Mouse (Mus musculus) frontal cortex, postnatal 36 days (tissue): ENCODE measurements around the gene Ttc7b.

Experiments
- DNase-seq, 2 experiments: peaks; one replicate each; pipeline ENCODE4 v3.0.0; 2022; ENCODE audit warnings: low spot score in 2 of 2

Ttc7b gene

DNA sequence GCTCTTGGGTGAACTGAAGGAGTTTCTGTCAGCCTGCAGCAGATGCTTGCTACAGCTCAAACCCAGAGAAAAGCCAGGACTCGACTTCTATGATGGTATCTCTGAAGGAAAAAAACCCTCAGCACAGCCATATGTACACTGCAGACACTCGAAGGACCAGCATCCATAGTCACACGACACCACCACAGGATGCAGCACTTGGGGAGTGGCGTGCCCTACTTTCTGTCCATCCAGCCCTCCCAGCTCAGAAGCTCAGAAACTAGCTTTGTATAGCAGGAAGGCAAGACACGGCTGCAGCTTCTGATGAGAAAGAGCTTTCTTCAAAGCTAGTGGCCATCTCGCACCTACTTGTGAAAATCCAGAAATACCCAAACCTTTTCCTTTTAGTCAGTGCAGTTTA, 104.8 kb downstream of the Ttc7b start:
- DNase-seq, result peak in 1 of 2 experiments; percentile 56

DNA sequence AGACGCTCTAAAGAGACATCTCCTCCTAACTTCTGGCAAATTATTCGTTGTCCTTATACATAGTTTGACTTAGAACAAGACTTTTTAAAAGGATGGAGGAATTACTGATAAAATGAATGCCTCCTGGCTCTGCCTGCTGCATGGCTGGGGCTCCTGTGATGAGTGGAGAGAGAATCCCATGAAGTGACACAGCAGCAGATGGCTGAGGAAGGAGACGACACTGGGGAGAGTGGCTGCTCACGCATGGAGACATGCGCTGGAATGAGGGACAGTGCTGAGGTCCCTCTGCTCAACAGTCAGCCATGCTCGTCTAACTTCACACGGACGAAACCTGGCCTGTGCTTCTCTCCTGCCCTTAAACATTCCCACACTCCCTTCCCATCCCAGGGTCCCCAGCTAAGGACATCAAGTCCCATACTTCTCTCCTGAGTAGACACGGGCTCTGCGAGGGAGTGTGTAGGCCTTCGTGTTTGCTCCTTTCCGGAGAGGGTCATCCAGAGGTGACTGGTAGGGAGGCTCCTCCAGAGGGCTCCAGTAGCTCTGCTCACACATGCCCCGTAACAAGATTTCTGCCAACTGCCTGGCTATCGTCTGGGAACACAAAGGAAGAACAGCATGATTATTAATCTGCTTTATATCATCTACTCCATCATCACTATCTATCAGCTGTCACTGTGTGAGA, 105.8 kb downstream of the Ttc7b start:
- DNase-seq, result no peak

GRCm38 (mm10) chr12:100408714-100409113, 111.9 kb downstream of the Ttc7b start:
- no peak for DNase-seq

- no peak for DNase-seq
Measured at GRCm38 (mm10) chr12:100408143-100408542, 112.5 kb downstream of the Ttc7b start.

GRCm38 (mm10) chr12:100407371-100407770, 113.3 kb downstream of the Ttc7b start:
- DNase-seq, result no peak

DNA sequence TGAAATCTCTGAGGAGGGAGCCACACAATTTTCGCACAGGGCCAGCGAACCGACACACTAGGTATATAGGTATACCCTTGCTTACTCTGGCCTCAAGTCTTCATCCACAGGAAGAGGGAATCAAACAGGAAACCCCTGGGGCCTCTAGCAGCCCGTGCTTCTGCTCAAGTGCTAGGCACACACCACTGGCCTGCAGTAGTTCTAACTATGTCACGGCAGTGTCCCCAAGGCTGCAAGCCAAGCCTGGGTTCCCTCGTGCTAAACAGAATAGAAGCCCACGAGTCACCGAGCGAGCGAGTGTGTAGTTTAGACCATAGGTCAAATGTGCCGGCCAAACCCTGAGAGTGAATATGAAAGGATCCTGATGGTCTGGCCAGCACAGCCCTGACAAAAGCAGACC, 114.5 kb downstream of the Ttc7b start:
- DNase-seq, result no peak

DNA sequence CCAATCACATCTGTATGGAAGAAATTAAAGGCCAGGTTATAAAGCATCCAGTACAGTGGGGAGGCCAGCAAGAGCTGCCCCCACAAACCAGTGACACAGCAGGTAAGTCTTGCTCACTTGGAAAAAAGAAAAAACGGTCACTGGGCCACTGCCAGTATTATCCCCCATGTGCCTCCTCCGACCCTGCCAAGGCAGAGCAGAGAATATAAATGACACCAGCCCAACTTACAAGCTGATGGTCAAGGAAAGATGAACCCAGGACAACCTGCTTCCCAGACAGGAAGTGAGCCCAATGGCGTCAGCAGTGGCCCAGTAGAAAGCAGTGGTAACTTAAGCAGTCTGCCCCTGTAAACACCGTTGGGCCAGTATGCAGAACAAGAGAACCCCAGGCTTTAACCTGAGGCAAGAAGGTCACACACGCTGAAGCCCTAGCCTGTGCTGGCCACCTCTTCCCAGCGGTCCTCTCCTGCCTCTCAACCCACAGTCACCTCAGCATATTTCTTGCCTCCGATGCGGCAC, 115.1 kb downstream of the Ttc7b start:
- DNase-seq, result no peak

- DNase-seq, result no peak
Measured at GRCm38 (mm10) chr12:100404430-100404829, 116.2 kb downstream of the Ttc7b start.

GRCm38 (mm10) chr12:100403005-100403324, 117.7 kb downstream of the Ttc7b start:
- DNase-seq, result peak in 1 of 2 experiments; percentile 53

GRCm38 (mm10) chr12:100402296-100403004, 118.2 kb downstream of the Ttc7b start:
- no peak for DNase-seq

DNA sequence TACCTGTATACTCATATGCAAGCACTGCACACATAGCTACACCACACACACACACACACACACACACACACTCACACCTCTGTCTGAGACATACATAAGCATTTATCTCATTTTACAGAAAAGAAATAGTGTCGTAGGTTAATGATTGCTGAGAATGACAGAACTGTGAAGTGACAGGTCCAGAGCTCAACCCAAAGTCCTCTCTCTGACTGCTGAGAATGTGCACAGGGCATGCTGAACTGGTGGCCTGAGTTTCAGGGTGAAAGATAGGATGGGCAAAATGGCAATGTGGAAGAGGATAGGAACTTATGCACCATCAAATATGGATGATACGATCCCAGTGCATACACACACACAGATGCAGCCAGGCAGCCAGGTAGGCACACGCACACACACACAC, 120.5 kb downstream of the Ttc7b start:
- no peak for DNase-seq

- DNase-seq, result no peak
Measured at GRCm38 (mm10) chr12:100399126-100399727, 121.4 kb downstream of the Ttc7b start.

DNA sequence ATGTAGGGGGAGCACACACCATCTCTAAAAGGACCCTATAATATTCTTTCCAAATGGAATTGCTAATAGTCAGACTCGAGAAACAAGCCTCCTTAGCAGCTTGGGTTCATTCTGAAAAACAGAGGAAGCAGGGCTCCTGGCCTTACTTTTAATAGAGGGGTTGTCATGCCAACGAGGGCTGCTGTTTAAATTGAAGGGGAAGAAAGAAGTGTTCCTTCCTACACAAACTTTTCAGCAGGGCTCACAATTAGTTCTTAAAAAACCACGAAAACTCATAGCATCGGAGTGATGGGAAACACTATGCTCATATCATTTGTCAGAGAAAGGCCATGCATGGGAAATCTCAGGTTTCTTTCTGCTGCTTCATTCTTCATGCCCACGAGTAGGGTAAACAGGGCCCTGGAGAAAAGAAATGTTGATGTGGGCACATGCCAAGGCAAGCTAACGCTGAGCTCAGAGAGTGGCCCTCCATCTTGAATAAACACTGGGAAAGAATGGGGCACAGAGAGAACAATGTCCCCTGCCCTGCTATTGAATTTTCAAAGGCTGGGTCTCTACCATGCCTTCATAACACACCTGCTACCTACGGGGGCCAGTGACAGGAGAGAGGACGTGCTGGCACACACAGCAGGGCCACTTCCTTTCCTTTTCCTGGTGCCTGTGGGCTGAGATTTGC, 122.2 kb downstream of the Ttc7b start:
- DNase-seq, result peak in 1 of 2 experiments; percentile 56

DNA sequence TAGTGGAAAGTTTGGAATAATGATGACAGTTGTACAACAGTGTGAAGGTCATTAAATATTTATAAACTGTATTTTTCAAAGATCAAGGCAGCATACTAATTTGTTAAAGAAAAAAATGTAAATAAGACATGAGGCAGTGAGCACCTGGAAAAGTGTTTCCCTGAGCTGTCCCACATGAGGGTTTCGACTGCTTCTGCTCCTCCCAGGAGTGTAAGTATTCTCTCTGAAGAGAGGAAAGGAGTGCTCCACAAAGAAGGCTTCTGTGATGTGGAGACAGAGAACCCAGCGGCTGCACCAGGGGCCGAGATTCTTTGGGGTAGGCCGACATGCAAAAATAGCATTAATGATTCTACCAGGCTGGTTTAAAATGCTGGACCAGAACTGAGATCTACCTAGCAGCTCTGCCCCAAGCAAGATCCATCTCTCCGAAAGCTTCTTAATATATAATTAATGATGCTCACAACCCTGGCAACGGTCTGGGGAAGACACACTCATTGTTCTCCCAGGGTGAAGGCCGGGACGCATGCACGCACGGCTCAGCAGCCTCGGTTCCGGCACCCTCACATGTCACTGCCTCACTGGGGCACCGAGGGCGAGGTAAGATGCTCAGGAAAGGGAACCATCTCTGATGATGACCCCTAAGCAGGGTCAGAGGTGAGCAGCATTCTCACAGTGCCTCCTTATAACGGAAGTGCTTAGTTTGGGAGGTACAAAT, 123.0 kb downstream of the Ttc7b start:
- DNase-seq, result no peak

DNA sequence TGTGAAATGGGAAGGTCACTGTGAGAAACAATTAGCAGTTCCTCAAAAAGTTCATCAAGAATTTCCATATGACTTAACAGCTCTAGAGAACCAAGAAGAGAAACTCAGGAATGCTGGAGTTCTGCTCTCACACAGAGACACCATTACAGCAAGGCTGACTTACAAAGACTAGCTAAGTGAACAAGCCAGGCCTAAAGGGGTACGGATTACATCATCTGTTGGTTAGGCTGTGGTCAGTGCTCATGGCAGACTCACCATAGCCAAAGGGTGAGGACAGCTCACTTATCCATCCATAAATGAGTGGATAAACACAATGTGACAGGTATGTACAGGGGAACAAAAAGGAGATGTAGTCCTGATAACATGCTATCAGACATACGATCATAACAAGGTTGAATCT, 123.8 kb downstream of the Ttc7b start:
- DNase-seq, result no peak

GRCm38 (mm10) chr12:100393532-100393931, 127.1 kb downstream of the Ttc7b start:
- no peak for DNase-seq

GRCm38 (mm10) chr12:100393109-100393508, 127.5 kb downstream of the Ttc7b start:
- no peak for DNase-seq

- no peak for DNase-seq
Measured at GRCm38 (mm10) chr12:100392466-100392865, 128.2 kb downstream of the Ttc7b start.

DNA sequence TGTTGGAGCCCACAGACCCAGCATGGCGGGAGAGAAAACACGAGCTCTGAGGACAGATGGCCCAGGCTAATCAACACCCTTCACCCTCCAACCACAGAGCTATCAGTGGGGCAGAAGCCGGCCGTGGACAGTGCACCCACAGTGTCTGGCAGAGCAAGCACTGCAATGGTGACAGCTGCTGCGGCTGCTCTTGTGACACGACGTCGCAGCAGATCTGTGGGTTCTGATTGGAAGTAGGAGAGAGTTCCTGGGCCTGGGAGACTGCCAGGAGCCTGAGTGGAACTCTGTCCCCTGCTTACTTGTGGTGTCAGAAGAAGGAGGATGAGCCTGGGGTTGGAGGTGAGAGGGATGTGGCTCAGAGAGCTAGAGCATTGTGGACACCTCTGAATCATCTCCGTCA, 128.7 kb downstream of the Ttc7b start:
- no peak for DNase-seq

DNA sequence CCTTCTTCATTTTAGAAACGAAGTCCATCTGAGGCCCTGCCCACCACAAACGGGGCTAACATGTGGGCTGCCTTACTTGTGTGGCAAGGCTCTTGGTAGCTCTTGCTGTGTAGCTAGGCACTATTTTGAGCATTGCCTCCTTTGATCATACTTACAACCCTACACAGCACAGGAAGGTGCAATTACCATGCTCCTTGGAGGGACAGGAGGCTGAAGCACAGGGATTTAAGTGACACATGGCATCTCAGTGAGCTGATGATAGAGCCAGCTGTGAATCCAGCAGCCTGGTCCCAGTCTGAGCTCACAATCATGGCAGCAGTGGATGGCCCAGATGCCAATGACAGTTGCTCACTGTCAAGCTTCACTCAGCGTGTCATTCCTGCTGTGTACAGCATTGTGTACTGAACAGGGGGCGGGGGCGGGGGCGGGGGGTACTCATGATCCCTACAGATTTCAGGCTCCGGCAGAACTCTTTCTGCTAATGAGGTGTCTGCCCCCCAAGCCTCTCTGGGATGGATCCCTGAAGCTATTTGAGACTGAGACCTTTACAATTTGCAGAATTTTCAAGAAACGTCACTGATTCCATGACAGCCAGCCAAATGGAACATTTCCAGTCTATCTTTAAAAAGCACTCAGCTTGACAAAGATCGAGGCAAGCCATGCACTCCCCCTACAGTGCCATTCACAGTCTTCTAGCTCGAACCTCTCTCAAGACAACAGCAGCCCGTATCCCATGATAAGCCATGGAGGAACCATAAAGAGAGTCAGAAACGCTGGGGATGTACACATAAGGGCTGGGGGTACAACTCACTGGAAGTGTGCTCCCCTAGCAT, 130.5 kb downstream of the Ttc7b start:
- DNase-seq, result peak in 1 of 2 experiments; percentile 73

DNA sequence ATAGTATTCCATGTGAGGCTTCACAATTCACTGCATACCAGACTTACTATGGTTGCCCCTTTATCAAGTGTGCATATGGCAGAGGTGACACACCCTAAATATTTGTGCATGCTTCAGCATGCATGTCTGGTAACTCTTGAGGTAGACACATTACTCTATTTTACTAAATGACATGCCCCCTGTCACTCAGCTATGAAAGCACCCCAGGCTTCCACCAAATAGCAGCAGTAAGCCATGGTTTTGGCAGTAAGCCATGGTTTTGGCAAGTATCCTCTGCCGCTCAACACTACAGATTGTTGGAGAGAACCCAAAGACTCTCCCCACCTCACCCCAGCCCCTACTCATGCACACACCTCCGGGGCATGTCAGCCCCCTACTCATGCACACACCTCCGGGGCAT, 134.4 kb downstream of the Ttc7b start:
- DNase-seq, result no peak
